Mouse (Mus musculus): ENCODE data around the gene Krtap19-1. TPM values are rescaled to one million over a fixed set of nuclear protein-coding genes. Genes with fewer than 3 reads are reported as not detected.

The Krtap19-1 gene
- polyA plus RNA-seq (2015; fragmentation: Nextera tagmentation; extraction: Ambion mirVana) = not detected in 2 replicates

DNA sequence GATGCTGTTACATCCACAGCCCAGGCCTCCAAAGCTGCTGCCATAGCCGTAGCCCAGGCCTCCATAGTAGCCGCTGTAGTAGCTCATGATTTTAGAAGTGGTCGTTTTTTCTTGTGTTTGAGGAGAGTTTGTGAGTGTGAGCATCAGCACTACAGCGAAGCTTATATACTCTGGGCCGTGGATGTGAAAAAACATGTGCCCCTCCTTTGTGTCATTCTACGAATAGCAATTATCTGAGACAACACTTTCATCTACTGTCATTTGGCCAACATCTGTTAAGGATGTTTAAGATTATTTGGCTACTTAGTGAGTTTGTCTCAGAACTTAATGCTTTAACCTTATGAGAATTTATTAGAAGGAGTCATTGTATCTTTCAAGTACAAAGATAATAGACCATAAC is at the start of gene Krtap19-1:
Gene Krtap19-1 (minus strand): TSS at position 101 of the 400 bp plus-strand sequence.

DNA sequence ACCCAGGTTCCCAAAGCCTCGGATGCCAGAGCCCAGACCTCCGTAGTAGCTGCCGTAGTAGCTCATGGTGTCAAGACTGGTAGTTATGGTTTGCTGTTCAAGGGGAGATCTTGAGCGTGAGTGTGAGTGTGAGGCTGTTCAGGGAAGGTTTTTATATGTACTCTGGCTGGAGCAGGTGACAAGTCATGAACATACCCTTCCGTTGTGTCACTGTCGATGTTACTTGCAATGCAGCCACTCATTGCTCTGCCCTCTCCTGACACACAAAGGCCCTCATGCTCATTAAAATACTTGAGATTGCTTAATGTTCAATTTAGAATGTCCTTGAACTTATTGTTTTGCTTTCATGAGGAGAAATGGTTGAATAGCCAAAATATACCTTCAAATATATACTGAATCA is 27.1 kb upstream of the Krtap19-1 start, which contains the start of gene Krtap19-5:
Gene Krtap19-5 (minus strand): TSS at position 101 of the 400 bp plus-strand sequence.

DNA sequence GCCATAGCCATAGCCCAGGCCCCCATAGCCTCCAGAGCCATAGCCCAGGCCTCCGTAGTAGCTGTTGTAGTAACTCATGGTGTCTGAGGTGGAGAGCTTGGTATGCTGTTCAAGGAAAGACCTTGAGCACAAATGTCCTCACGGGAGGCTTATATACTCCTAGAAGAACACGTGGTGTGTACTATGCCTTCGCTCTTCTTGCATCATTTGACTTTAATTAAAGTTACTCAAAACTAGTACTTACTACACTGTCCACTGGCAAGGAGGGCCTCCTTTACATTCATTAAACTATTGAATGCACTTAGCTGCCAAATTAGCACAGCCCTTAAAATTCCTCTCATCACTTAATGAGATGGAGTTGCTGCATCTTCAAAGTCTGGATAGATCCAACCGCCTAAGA is 15.8 kb upstream of the Krtap19-1 start, which contains the start of gene Krtap19-4:
Gene Krtap19-4 (minus strand): TSS at position 101 of the 400 bp plus-strand sequence.

DNA sequence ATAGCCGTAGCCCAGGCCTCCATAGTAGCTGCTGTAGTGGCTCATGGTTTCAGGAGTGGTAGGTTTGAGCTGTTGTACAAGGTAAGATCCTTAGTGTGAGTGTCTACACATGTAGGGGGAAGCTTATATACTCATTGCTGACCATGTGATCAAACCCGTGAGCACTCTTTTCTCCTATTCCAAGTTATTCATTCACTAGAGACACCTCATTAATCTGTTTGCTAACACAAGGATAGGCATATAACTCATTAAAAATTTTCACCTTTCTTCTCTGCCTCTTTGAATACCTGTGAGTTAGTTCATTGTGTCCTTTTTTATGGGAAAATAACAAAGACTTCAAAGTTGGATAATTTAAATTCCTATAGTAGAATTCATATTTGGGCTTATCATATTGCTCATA is 8.7 kb upstream of the Krtap19-1 start, which contains the start of gene Krtap19-3:
Gene Krtap19-3 (minus strand): TSS at position 101 of the 400 bp plus-strand sequence.

DNA sequence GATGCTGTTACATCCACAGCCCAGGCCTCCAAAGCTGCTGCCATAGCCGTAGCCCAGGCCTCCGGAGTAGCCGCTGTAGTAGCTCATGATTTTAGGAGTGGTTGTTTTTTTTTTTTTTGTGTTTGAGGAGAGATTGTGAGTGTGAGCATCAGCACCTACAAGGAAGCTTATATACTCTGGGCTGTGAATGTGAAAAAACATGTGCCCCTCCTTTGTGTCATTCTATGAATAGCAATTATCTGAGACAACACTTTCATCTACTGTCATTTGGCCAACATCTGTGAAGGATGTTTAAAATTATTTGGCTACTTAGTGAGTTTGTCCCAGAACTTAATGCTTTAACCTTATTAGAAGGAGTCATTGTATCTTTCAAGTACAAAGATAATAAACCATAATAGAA is 5.0 kb upstream of the Krtap19-1 start, which contains the start of gene Krtap19-2:
Gene Krtap19-2 (minus strand): TSS at position 101 of the 400 bp plus-strand sequence.

DNA sequence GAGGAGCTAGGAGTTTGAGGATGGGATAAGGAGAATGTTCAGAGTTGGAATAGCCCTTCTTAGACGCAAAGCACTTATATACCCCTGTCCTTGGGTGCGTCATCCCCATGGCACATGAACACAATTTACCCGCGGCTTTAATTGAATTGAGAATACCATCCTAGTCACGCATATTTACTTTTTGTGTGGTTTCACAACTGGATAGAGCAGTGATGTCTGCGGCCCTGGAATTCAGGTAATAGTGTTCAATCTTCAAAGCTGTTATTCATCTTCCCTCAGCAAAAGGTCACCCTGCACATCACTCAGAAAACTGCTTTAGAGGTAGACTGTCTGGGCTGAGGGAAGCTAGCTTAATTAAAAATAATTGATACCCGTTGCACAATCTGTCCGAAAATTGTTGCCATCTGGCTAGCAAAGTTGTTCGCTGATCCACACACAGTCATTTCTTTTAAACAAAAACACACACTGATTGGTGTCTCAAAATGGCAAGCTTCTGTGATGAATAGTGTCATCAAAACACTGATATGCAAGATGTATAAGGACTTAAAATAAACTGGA is 43.0 kb downstream of the Krtap19-1 start, which contains the start of gene Krtap14:
Gene Krtap14 (minus strand): TSS at position 51 of the 558 bp plus-strand sequence.

DNA sequence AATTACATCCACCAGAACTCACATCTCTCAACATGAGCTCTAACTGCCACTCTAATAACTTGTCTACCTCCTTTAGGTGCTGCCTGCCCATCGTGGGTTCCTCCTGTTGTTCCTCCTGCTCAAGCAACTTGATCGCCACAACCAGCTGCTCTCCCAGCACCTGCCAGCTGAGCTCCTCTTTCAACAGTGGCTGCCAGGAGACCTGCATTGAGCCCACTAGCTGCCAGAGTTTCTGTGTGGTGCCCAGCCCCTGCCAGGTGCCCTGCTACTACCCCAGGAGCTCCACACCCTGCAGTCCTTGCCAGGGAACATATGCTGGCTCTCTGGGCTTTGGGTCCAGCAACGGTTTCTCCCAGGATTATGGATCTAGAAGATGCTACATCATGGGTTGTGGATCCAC is 49.1 kb downstream of the Krtap19-1 start, which contains the start of gene Krtap15:
Gene Krtap15 (plus strand): TSS at position 150 of the 400 bp plus-strand sequence.

Other genes starting within 250 kb of the Krtap19-1 start
- not detected in 2 replicates for gene 2310079G19Rik, start 241.7 kb downstream of the Krtap19-1 start, polyA plus RNA-seq (2015; fragmentation: Nextera tagmentation; extraction: Ambion mirVana)
- not detected in 2 replicates for gene Krtap26-1, start 221.6 kb downstream of the Krtap19-1 start, polyA plus RNA-seq (2015; fragmentation: Nextera tagmentation; extraction: Ambion mirVana)
- gene Krtap27-1, start 197.7 kb downstream of the Krtap19-1 start, polyA plus RNA-seq (2015; fragmentation: Nextera tagmentation; extraction: Ambion mirVana) = not detected in 2 replicates
- 0.17 TPM in 1 of 2 replicates, not detected in the other for gene 2310061N02Rik, start 161.4 kb downstream of the Krtap19-1 start, polyA plus RNA-seq (2015; fragmentation: Nextera tagmentation; extraction: Ambion mirVana)
- gene Krtap13-1, start 140.5 kb downstream of the Krtap19-1 start, polyA plus RNA-seq (2015; fragmentation: Nextera tagmentation; extraction: Ambion mirVana) = not detected in 2 replicates
- gene Krtap13, start 117.8 kb downstream of the Krtap19-1 start, polyA plus RNA-seq (2015; fragmentation: Nextera tagmentation; extraction: Ambion mirVana) = not detected in 2 replicates
- not detected in 2 replicates for gene 2310034C09Rik, start 110.6 kb downstream of the Krtap19-1 start, polyA plus RNA-seq (2015; fragmentation: Nextera tagmentation; extraction: Ambion mirVana)
- not detected in 2 replicates for gene 2310057N15Rik, start 95.2 kb downstream of the Krtap19-1 start, polyA plus RNA-seq (2015; fragmentation: Nextera tagmentation; extraction: Ambion mirVana)
- not detected in 2 replicates for gene Gm5965, start 91.5 kb downstream of the Krtap19-1 start, polyA plus RNA-seq (2015; fragmentation: Nextera tagmentation; extraction: Ambion mirVana)
- not detected in 2 replicates for gene Gm20741, start 57.2 kb downstream of the Krtap19-1 start, polyA plus RNA-seq (2015; fragmentation: Nextera tagmentation; extraction: Ambion mirVana)
- not detected in 2 replicates for gene Krtap15, start 49.2 kb downstream of the Krtap19-1 start, polyA plus RNA-seq (2015; fragmentation: Nextera tagmentation; extraction: Ambion mirVana)
- not detected in 2 replicates for gene Krtap14, start 43.3 kb downstream of the Krtap19-1 start, polyA plus RNA-seq (2015; fragmentation: Nextera tagmentation; extraction: Ambion mirVana)
- gene Krtap19-2, start 4.9 kb upstream of the Krtap19-1 start, polyA plus RNA-seq (2015; fragmentation: Nextera tagmentation; extraction: Ambion mirVana) = not detected in 2 replicates
- gene Krtap19-3, start 8.6 kb upstream of the Krtap19-1 start, polyA plus RNA-seq (2015; fragmentation: Nextera tagmentation; extraction: Ambion mirVana) = not detected in 2 replicates
- gene Krtap19-4, start 15.7 kb upstream of the Krtap19-1 start, polyA plus RNA-seq (2015; fragmentation: Nextera tagmentation; extraction: Ambion mirVana) = not detected in 2 replicates
- gene Krtap19-5, start 27.0 kb upstream of the Krtap19-1 start, polyA plus RNA-seq (2015; fragmentation: Nextera tagmentation; extraction: Ambion mirVana) = not detected in 2 replicates
- not detected in 2 replicates for gene Krtap19-9b, start 62.9 kb upstream of the Krtap19-1 start, polyA plus RNA-seq (2015; fragmentation: Nextera tagmentation; extraction: Ambion mirVana)
- gene Krtap16-3, start 93.5 kb upstream of the Krtap19-1 start, polyA plus RNA-seq (2015; fragmentation: Nextera tagmentation; extraction: Ambion mirVana) = not detected in 2 replicates
- not detected in 2 replicates for gene Krtap22-2, start 141.3 kb upstream of the Krtap19-1 start, polyA plus RNA-seq (2015; fragmentation: Nextera tagmentation; extraction: Ambion mirVana)
- not detected in 2 replicates for gene Gm10229, start 145.9 kb upstream of the Krtap19-1 start, polyA plus RNA-seq (2015; fragmentation: Nextera tagmentation; extraction: Ambion mirVana)
- gene Krtap6-1, start 162.3 kb upstream of the Krtap19-1 start, polyA plus RNA-seq (2015; fragmentation: Nextera tagmentation; extraction: Ambion mirVana) = not detected in 2 replicates
- gene Gm10228, start 172.1 kb upstream of the Krtap19-1 start, polyA plus RNA-seq (2015; fragmentation: Nextera tagmentation; extraction: Ambion mirVana) = not detected in 2 replicates
- not detected in 2 replicates for gene Krtap6-5, start 178.5 kb upstream of the Krtap19-1 start, polyA plus RNA-seq (2015; fragmentation: Nextera tagmentation; extraction: Ambion mirVana)
- not detected in 2 replicates for gene 1110025L11Rik, start 194.6 kb upstream of the Krtap19-1 start, polyA plus RNA-seq (2015; fragmentation: Nextera tagmentation; extraction: Ambion mirVana)
- gene Krtap6-3, start 214.6 kb upstream of the Krtap19-1 start, polyA plus RNA-seq (2015; fragmentation: Nextera tagmentation; extraction: Ambion mirVana) = not detected in 2 replicates

All from spleen, postnatal 0 days (tissue).